Mouse (Mus musculus) small intestine, adult 2 months (tissue): ENCODE measurements around the gene Hcn1. TPM values are rescaled to one million over a fixed set of nuclear protein-coding genes. Genes with fewer than 3 reads are reported as not detected.

Source experiments
- H3K27ac ChIP-seq: fragments of 200-500 bp; 2 replicates; pipeline ENCODE4 v1.5.1; 2012; ENCODE audit warnings: low read depth, low read length, control low read depth, inconsistent platforms; ENCODE audit not compliant: insufficient read depth
- H3K27me3 ChIP-seq: fragments of 200-500 bp; 2 replicates; pipeline ENCODE4 v1.6.1; 2012; ENCODE audit warnings: mild to moderate bottlenecking, moderate library complexity, low read length, inconsistent platforms; ENCODE audit not compliant: control insufficient read depth, insufficient read depth
- H3K36me3 ChIP-seq: fragments of 200-500 bp; 2 replicates; pipeline ENCODE4 v1.6.1; 2012; ENCODE audit warnings: mild to moderate bottlenecking, low read length, control low read depth, inconsistent platforms; ENCODE audit not compliant: control insufficient read depth, insufficient read depth
- H3K4me1 ChIP-seq: fragments of 200-500 bp; 2 replicates; pipeline ENCODE4 v1.6.1; 2012; ENCODE audit warnings: low read length, inconsistent platforms, mixed read lengths; ENCODE audit not compliant: control insufficient read depth, insufficient read depth, insufficient read length
- H3K4me3 ChIP-seq: fragments of 200-500 bp; 2 replicates; pipeline ENCODE4 v1.5.1; 2012; ENCODE audit warnings: low read depth, mild to moderate bottlenecking, control low read depth, inconsistent platforms, low read length, moderate library complexity
- CTCF ChIP-seq: fragments of 200-500 bp; IDR thresholded peaks from 2 replicates; pipeline ENCODE4 v1.5.1; 2012; ENCODE audit warnings: low read depth, mild to moderate bottlenecking, control low read depth, inconsistent platforms, low read length, moderate library complexity, mixed read lengths; ENCODE audit not compliant: insufficient replicate concordance, insufficient read length; ENCODE audit errors: extremely low read depth
- POLR2A ChIP-seq: fragments of 200-500 bp; IDR thresholded peaks from 2 replicates; pipeline ENCODE4 v1.6.1; 2012; ENCODE audit warnings: low read depth, mild to moderate bottlenecking, control low read depth, inconsistent platforms, low read length, moderate library complexity
- WGBS: fragments of 180-500 bp; shearing (Covaris S2); methylation state at CpG from one replicate; pipeline ENCODE4 v1.1.7; 2018; 5-methylcytosine and 5-hydroxymethylcytosine counted together
- polyA plus RNA-seq: library from polyadenylated mRNA; depleted of rRNA; stranded (reverse); fragments of >200 nt; gene quantifications from 2 replicates; pipeline ENCODE4 v1.2.3, GENCODE M21; 2012

Gene Hcn1
- polyA plus RNA-seq, 1 experiment: 0.16 TPM

DNA sequence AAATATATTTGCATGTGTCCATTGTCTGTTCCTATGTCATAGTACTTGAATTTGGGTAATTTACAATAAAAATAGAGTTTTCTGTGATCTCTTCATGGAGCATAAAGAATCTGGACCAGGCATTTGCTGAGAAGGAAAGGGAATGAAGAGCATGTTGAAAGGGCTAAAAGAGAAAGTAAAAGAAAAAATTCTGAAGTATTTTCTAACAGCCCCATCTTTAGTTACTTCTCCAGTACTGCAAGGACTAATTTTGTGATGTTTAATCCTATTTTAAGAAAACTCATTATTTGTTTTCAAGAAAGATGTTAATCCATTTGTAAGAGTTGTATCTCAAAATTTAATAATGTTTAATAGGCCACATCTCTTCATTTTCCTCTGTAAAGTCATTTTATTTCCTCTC lies 198.9 kb downstream of the Hcn1 start:
- no peaks in the 10 kb centered on the region for H3K36me3 ChIP-seq
- H3K4me1 ChIP-seq: no peaks in the 10 kb centered on the region
- no peak overlapping the region for H3K27ac ChIP-seq
- TF ChIP-seq CTCF: no peak
- no peak for TF ChIP-seq POLR2A
- H3K27me3 ChIP-seq: no peaks in the 10 kb centered on the region
- no peak overlapping the region for H3K4me3 ChIP-seq

DNA sequence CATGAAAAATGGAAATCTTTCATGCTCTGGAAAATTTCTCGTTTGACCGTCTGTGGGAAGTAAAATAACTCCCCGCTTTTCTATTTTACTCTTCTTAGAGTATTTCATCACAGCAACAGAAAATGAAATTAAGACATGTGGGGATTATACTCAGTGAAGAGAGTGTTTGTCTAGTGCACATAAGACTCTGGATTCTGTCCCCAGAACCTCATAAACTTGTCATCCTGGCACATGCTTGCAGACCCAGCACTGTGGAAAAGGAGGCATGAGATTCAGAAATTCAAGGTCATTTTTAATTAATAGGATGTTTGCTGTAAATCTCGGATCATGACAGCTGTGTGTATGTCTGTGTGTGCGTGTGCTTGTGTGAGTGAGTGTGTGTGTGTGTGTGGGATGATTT lies 225.5 kb downstream of the Hcn1 start:
- Histone ChIP-seq H3K27me3 (no peaks in the 10 kb centered on the region), H3K4me1 (no peaks in the 10 kb centered on the region), H3K4me3 (no peak overlapping the region), H3K36me3 (no peaks in the 10 kb centered on the region), H3K27ac (no peak overlapping the region)
- TF ChIP-seq POLR2A: no peak
- no peak for TF ChIP-seq CTCF
- WGBS: 73% methylated on average over 5 of the region's 5 CpGs

DNA sequence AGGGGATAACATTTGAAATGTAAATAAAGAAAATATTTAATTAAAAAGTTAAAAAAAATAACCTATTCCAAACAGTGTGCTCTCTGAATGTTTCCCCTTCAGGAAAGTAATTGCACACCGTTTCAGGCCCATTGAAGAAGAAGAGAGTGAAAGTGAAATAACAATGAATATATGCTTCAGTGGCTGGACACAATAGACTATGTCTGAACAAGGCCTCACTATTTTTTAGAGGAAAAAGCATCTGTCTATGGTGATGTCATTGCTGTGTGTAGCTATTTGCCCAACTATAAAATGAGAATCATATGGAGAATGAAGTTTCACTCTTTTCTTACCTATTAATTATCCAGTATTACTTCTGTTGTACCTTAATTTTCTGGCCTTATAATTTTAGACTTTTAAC lies 234.5 kb downstream of the Hcn1 start:
- Histone ChIP-seq H3K27ac (no peak overlapping the region), H3K36me3 (no peaks in the 10 kb centered on the region), H3K4me1 (no peaks in the 10 kb centered on the region), H3K4me3 (no peak overlapping the region), H3K27me3 (no peaks in the 10 kb centered on the region)
- 58% methylated on average over 1 of the region's 1 CpGs for WGBS
- no peak for TF ChIP-seq POLR2A
- TF ChIP-seq CTCF: no peak

DNA sequence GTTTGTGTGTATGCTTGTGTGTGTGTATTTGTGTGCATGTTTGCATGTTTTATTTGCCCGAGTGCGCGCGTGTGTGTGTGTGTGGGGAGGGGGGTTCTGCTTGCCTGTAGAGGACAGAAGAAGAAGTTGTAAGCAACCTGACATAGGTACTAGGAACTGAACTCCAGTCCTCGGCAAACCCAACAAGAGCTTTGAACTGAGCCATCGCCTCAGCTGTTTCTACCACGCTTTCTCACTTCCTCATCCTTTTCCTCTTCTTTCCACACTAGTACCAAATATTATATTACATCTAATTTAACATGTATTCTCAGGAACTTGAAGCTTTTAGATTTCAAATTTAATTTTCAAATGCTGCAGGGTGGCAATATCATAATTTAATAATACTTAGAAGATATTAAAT lies 236.1 kb downstream of the Hcn1 start:
- TF ChIP-seq CTCF: no peak
- TF ChIP-seq POLR2A: no peak
- Histone ChIP-seq H3K4me1 (no peaks in the 10 kb centered on the region), H3K4me3 (no peak overlapping the region), H3K27ac (no peak overlapping the region), H3K27me3 (no peaks in the 10 kb centered on the region), H3K36me3 (no peaks in the 10 kb centered on the region)
- WGBS: 88% methylated on average over 7 of the region's 7 CpGs

DNA sequence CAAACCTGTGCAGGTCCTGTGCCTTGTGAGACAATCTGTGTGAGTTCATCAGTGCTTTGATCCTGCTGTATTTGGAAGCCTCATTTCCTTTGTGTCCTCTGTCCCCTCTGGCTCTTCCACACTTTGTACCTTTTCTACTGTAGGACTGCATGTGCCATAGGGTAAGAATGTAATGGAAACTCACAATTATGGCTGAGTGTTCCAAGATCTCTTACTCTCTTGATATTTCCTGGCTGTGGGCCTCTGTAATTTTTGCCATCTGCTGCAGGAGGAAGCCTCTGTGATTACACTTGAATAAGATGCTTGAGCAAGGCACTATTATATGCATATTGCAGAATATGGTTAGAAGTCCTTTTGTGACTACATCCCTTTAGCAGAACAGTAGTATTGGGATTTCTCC lies 240.2 kb downstream of the Hcn1 start:
- Histone ChIP-seq H3K4me3 (no peak overlapping the region), H3K27ac (no peak overlapping the region), H3K36me3 (no peaks in the 10 kb centered on the region), H3K27me3 (no peaks in the 10 kb centered on the region), H3K4me1 (no peaks in the 10 kb centered on the region)
- TF ChIP-seq CTCF: no peak
- no peak for TF ChIP-seq POLR2A

DNA sequence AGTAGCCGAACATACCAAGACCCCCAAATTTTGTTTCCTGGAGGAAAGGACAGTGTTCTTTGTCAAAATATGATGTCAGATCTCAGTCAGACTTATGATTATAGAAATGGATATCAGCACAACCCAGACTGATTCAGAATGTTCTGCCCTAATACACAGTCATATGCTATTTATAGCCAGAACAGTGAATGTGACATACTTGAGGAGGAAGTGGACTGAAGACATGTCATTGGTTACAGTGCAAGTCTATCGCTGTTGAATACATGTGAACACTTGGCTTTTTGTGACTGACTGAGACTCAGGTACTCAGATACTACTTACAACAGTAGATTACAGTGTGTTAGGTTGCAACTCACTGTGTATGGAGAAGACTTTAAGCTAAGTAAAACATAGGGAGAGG lies 245.2 kb downstream of the Hcn1 start:
- WGBS: 90% methylated on average over 2 of the region's 2 CpGs
- Histone ChIP-seq H3K4me3 (no peak overlapping the region), H3K4me1 (no peaks in the 10 kb centered on the region), H3K27ac (no peak overlapping the region), H3K36me3 (no peaks in the 10 kb centered on the region), H3K27me3 (no peaks in the 10 kb centered on the region)
- TF ChIP-seq CTCF (no peak), POLR2A (no peak)

DNA sequence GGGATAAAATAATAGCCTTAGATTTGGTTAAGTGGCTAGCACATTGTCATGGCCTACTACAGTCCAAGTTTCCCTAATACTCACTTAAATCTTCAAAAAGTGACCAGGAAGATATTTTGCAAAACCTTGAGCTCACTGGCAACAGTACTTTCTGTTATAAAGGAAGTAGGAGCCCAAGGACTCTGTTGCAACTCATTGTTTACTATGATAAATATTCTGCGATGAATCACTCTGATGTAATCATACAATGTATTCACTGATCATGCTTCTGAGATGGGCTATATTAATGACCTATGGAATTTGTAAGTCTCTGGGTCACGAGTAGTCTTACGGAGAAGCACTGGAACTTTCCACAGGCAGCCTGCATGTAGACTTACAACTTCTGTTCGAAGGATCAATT lies 246.6 kb downstream of the Hcn1 start:
- WGBS: 66% methylated on average over 4 of the region's 4 CpGs
- no peaks in the 10 kb centered on the region for H3K36me3 ChIP-seq
- TF ChIP-seq POLR2A (no peak), CTCF (no peak)

More for the DNA sequence above, 246.6 kb downstream of the Hcn1 start:
- no peak overlapping the region for H3K4me3 ChIP-seq
- H3K27ac ChIP-seq: no peak overlapping the region
- no peaks in the 10 kb centered on the region for H3K4me1 ChIP-seq
- no peaks in the 10 kb centered on the region for H3K27me3 ChIP-seq
